Mouse (Mus musculus): ENCODE measurements around the gene Ppp1r15b.

GRCm38 (mm10) chr1:133093719-133094118 is 37.2 kb upstream of the Ppp1r15b start:
- no peak for TF ChIP-seq CTCF (IDR thresholded peaks at IDR 0.05; ENCODE audit: low read depth, low read length)
- TF ChIP-seq POLR2A (IDR thresholded peaks at IDR 0.05; ENCODE audit: borderline replicate concordance, low read depth, low read length) = no peak
